Mouse (Mus musculus): ENCODE results near the gene Ltbr.

Gene Ltbr

GRCm38 (mm10) chr6:125313546-125314230 is at the start of gene Ltbr:
Gene Ltbr (minus strand): TSS chr6:125313885.
- ChIA-PET POLR2A (interaction anchor here in 3 of 4 experiments (0.6 to 1.3 kb wide), 8 partner anchors 9 to 263 kb away, joined by 3 to 5 read pairs (median 3); partner anchors contain the start of genes Mrpl51 (in 1 of the 3) and Ncapd2 (in 1 of the 3)), CTCF (interaction anchor here in 1 of 4 experiments (0.7 kb wide), 1 partner anchor 35 kb away, joined by 4 read pairs; no protein-coding TSS in a partner anchor)

DNA sequence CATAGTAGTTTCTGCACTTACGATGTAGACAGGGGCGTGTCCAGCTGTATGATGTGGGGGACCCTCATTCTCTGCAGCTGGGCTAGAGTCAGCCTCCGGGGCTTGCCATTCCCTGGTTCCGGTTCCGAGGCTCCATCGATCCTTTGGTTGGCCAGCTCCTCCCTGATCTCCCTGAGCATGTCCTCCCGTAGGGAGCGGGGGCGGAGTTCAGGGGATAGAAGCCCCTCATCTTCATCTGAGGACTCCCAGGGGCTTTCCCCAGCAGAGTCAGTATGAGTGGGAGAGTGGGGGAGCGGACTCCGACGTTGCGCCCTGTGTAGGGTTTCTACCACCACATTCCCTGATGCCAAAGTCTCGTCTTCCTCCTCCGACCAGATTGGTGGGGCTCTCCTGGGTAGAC is 49.3 kb upstream of the Ltbr start:
- ChIA-PET CTCF (interaction anchor here in 3 of 4 experiments (0.7 to 2.8 kb wide), 14 partner anchors 14 to 240 kb away, joined by 3 to 16 read pairs (median 3); partner anchors contain the start of gene Tnfrsf1a (in 1 of the 3)), POLR2A (interaction anchor here in 3 of 4 experiments (0.5 to 5.0 kb wide), 26 partner anchors 8 to 230 kb away, joined by 3 to 41 read pairs (median 7); partner anchors contain the start of genes Plekhg6 (in 1 of the 3) and Tnfrsf1a (in 1 of the 3))

DNA sequence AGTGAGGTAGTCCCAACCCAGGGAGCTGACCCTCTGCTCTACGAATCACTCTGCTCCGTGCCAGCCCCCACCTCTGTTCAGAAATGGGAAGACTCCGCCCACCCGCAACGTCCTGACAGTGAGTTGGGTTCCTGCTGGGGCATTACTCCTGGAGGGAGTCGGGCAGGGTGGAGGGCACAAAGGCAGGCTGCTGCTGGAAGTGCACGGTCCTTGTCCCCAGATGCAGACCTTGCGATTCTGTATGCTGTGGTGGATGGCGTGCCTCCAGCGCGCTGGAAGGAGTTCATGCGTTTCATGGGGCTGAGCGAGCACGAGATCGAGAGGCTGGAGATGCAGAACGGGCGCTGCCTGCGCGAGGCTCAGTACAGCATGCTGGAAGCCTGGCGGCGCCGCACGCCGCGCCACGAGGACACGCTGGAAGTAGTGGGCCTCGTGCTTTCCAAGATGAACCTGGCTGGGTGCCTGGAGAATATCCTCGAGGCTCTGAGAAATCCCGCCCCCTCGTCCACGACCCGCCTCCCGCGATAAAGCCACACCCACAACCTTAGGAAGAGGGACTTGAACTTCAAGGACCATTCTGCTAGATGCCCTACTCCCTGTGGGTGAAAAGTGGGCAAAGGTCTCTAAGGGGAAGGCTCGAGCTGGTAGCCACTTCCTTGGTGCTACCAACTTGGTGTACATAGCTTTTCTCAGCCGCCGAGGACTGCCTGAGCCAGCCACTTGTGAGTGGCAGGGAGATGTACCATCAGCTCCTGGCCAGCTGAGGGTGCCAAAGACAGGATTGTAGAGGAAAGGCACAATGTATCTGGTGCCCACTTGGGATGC is 48.0 kb upstream of the Ltbr start:
- CTCF ChIA-PET, result interaction anchor here in 3 of 4 experiments (0.6 to 1.5 kb wide), 20 partner anchors 9 to 242 kb away, joined by 3 to 6 read pairs (median 4); partner anchors contain the start of gene Tnfrsf1a (in 1 of the 3)
- POLR2A ChIA-PET, result interaction anchor here in 3 of 4 experiments (0.7 to 5.0 kb wide), 13 partner anchors 10 to 196 kb away, joined by 3 to 41 read pairs (median 5); partner anchors contain the start of genes Plekhg6 (in 1 of the 3) and Tnfrsf1a (in 1 of the 3)

DNA sequence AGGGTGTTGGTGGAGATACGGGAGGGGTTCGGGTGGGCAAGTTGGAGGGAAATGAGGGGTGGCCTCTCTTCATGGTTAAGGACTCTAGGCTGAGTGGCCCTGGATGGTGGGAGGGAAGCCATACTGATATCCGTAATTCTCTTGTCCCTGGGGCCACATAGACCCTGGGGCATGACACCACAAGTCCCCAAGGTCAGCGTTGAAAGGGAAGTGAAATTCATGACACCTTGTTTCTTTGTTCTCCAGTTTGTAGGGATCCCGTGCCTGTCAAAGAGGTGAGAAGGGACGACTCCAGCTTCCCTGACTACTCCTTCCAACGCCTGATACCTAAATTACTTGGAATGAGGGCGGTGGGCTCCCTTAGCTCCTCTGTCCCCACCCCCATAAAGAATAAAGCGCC is 47.2 kb upstream of the Ltbr start:
- CTCF ChIA-PET, result interaction anchor here in 2 of 4 experiments (0.6 to 1.5 kb wide), 9 partner anchors 11 to 653 kb away, joined by 3 to 5 read pairs (median 4); no protein-coding TSS in a partner anchor
- POLR2A ChIA-PET, result interaction anchor here in 3 of 4 experiments (0.9 to 5.0 kb wide), 15 partner anchors 9 to 238 kb away, joined by 3 to 33 read pairs (median 4); partner anchors contain the start of genes Plekhg6 (in 1 of the 3) and Tnfrsf1a (in 1 of the 3)

DNA sequence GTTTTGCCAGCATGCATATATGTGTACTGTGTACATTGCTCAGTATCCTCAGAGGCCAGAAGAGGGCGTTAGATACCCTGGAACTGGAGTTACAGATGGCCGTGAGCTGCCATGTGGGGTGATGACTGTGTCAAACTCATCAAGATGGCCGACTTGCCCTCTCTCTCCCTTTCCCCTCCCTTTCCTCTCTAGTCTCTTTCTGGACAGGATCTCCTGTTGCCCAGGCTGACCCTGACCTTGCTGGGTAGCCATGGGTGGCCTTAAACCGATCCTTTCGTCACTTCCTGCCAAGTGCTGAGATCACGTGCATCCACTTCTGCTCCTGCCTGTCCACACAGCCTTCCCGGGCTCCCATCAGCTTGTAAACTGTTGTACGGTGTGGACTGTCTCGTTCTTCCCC is 46.3 kb upstream of the Ltbr start:
- ChIA-PET CTCF (interaction anchor here in 2 of 4 experiments (0.6 to 1.5 kb wide), 10 partner anchors 10 to 302 kb away, joined by 3 to 5 read pairs (median 3); no protein-coding TSS in a partner anchor), POLR2A (interaction anchor here in 3 of 4 experiments (0.6 to 1.5 kb wide), 11 partner anchors 10 to 239 kb away, joined by 3 to 5 read pairs (median 3); no protein-coding TSS in a partner anchor)

DNA sequence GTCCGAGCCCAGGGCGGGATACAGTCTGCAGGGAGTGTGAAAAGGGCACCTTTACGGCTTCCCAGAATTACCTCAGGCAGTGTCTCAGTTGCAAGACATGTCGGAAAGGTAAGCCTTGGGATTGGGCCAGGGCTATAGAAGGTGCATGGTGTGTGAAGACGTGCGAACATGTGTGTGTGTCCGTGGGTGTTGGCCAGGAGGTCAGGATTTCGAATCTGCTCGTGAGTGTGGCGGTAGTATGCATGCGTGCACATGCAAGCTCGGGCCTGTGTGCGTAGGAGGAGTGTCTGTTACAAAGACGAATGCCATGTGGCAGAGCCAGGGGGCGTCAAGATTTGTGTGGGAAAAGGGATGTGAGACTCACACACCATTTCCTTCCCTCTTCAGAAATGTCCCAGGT is 43.6 kb upstream of the Ltbr start:
- CTCF ChIA-PET, result interaction anchor here in 1 of 4 experiments (1.0 kb wide), 1 partner anchor 61 kb away, joined by 3 read pairs; no protein-coding TSS in a partner anchor
- POLR2A ChIA-PET, result interaction anchor here in 2 of 4 experiments (0.9 to 1.9 kb wide), 6 partner anchors 9 to 166 kb away, joined by 3 to 9 read pairs (median 5); partner anchors contain the start of genes Mrpl51 (in 1 of the 2) and Ncapd2 (in 1 of the 2)

GRCm38 (mm10) chr6:125356264-125356663 is 42.6 kb upstream of the Ltbr start:
- POLR2A ChIA-PET, result interaction anchor here (0.7 to 1.8 kb wide), 10 partner anchors 10 to 884 kb away, joined by 3 to 6 read pairs (median 4); no protein-coding TSS in a partner anchor

DNA sequence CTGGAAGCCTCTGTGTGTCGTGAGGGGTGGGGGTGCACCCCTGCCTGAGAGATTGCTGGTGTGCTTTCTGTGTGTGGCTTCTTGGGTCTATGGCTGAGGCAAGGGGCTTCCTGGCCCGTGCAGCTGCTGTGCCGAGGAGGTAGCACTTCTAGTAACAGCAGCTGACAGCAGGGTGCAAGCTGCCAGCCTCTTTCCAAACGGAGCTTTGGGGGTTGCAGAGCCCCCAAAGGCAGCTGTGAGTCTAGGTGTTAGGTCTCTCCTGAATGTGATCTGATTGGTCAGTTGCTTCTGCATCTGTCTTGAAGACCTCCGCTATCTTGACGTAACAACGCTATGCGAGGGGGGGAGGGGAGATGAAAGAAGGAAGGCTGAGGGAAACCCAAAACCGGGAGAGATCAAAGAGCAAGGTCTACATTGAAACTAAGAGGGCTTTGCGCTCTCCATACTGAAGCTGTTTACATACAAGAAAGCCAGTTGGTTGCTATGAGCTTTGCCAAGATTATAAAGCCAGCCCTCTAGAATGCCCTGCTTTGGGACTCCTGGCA is 41.6 kb upstream of the Ltbr start:
- ChIA-PET CTCF (interaction anchor here (0.6 to 1.1 kb wide), 7 partner anchors 9 to 1174 kb away, joined by 3 to 5 read pairs (median 3); no protein-coding TSS in a partner anchor), POLR2A (interaction anchor here in 3 of 4 experiments (0.8 to 3.6 kb wide), 23 partner anchors 8 to 237 kb away, joined by 3 to 26 read pairs (median 5); partner anchors contain the start of gene Gapdh (in 1 of the 3))

More at GRCm38 (mm10) chr6:125356264-125356663, 42.6 kb upstream of the Ltbr start:
- CTCF ChIA-PET, result interaction anchor here in 3 of 4 experiments (0.6 to 1.0 kb wide), 7 partner anchors 62 to 608 kb away, joined by 3 to 8 read pairs (median 4); no protein-coding TSS in a partner anchor

- ChIA-PET CTCF (interaction anchor here (0.6 to 1.3 kb wide), 7 partner anchors 9 to 1175 kb away, joined by 3 to 9 read pairs (median 4); no protein-coding TSS in a partner anchor), POLR2A (interaction anchor here in 3 of 4 experiments (0.6 to 3.6 kb wide), 32 partner anchors 9 to 613 kb away, joined by 3 to 26 read pairs (median 4); partner anchors contain the start of genes Gapdh (in 1 of the 3), Mrpl51 (in 1 of the 3) and Ncapd2 (in 1 of the 3))
These were observed 40.9 kb upstream of the Ltbr start for GRCm38 (mm10) chr6:125354352-125355151.

DNA sequence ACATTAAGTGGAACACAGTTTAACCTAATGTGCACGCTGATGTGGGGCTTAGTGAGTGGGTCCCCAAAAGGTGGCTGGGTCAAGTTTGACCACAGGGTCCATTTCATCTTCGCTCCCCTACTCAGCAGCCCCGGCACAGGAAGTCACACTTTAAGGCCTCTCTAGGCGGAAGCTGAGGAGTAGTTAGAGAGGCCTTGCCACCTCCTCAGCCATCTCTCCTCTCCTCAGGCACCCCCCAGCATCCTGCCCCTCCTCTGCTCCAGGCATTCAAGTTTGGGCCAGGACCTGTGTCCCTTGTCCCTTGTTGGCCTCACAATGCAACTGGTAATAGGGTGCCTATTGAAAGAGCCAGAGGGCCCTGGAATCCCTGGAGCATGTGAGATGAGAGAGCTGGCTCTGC is 40.0 kb upstream of the Ltbr start:
- CTCF ChIA-PET, result interaction anchor here in 2 of 4 experiments (0.9 to 1.4 kb wide), 4 partner anchors 10 to 79 kb away, joined by 3 to 7 read pairs (median 4); no protein-coding TSS in a partner anchor
- POLR2A ChIA-PET, result interaction anchor here in 3 of 4 experiments (0.7 to 3.6 kb wide), 24 partner anchors 10 to 612 kb away, joined by 3 to 26 read pairs (median 4); partner anchors contain the start of genes Gapdh (in 1 of the 3), Mrpl51 (in 1 of the 3) and Ncapd2 (in 1 of the 3)

DNA sequence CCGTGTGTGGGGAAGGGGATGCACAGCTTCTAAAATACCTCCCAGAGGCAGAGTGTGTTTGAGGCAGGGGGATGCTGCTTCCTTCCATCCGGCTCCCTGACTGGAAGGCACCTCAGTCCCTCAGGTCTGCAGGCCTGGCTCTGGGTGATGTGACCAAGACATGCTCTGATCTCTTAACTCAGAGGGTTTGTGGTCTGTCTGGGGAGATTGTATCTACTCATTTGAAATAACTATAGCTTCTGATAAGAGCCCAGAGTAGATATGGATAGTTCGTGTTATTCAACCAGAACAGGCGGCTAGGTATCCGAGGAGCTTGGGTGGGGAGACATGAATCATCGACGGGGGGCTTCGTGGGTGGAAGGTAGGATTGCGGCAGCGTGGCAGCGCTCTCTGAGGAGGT is 39.5 kb upstream of the Ltbr start:
- ChIA-PET CTCF (interaction anchor here in 2 of 4 experiments (1.0 to 1.4 kb wide), 2 partner anchors 65 to 79 kb away, joined by 3 to 4 read pairs; no protein-coding TSS in a partner anchor), POLR2A (interaction anchor here in 2 of 4 experiments (0.9 to 3.6 kb wide), 20 partner anchors 9 to 612 kb away, joined by 3 to 26 read pairs (median 4); partner anchors contain the start of genes Gapdh (in 1 of the 2), Mrpl51 (in 1 of the 2) and Ncapd2 (in 1 of the 2))

DNA sequence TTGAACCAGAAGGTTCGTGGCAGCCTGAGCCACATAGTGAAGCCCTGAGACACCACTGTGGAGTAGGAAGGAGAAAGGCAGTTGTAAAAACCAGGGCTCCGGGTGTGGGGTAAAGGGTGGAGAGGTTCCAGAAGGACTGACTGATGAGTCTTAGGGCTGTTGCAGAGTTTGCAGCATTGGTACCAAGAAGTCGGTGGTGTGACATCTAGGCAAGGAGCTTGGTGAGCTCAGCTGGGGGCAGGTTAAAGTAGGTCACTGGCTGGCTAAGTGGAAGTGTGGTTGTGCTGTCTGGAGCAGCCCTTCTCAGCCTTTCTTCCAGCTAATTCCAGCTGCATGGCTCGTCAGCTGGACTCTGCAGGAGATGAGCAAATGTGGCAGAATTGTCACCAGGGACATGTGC is 39.1 kb upstream of the Ltbr start:
- ChIA-PET POLR2A (interaction anchor here in 2 of 4 experiments (1.0 to 3.6 kb wide), 11 partner anchors 9 to 68 kb away, joined by 3 to 26 read pairs (median 8); no protein-coding TSS in a partner anchor), CTCF (interaction anchor here in 2 of 4 experiments (1.0 to 1.4 kb wide), 2 partner anchors 66 to 78 kb away, joined by 3 to 4 read pairs; no protein-coding TSS in a partner anchor)

DNA sequence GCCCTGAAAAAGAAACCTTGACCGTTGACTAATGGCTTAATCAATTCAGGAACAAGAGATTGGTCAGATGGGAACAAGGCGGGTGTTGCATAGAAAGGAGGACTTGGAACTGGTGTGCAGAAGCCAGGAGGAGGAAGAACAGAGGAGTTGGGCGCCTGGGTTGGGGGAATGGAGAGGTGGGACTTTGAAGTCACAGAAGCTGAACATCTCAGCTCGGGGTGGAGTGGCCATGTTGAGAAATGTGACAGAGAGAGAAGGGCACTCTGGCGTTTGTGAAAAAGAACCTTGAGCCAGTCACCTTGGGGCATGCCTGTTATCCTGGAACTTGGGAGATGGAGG is 38.3 kb upstream of the Ltbr start:
- CTCF ChIA-PET, result interaction anchor here in 1 of 4 experiments (0.6 kb wide), 1 partner anchor 78 kb away, joined by 3 read pairs; no protein-coding TSS in a partner anchor

DNA sequence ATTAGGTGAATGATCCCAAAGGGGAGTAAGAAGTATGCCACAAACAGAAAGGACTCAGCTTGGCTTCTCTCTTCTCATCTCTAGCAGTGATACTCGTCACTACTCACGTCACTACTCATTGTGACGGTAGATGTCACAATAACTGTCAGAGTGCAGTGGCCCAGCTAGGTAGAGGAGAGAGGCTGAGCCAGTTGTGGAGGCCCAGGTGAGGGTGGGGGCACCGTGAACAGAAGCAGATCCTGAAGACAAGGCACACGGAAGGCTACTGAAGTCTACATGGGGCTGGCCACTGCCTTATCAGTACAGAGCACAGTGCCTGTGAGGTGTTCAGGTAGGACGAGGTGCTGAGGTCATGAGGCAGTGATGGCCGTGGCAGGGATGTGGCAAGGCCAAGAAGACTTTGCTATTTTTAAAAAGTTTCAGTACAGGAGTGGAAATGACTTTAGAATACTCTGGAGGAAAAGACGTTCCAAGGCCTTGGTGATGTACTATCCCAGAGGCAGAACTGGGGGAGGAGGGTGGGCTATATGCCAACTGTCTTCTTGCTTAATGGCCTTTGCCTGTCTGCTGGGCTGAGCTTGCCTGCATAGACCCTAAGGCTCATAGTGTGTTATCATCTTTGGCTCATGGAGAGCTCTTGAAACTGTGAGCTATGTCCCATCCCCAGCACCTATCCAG is 37.8 kb upstream of the Ltbr start:
- POLR2A ChIA-PET, result interaction anchor here in 2 of 4 experiments (1.1 to 2.3 kb wide), 2 partner anchors 28 to 214 kb away, joined by 4 to 5 read pairs; no protein-coding TSS in a partner anchor
- CTCF ChIA-PET, result no interaction called here

More for the DNA sequence above, 38.3 kb upstream of the Ltbr start:
- POLR2A ChIA-PET, result interaction anchor here in 2 of 4 experiments (1.1 to 3.1 kb wide), 4 partner anchors 8 to 213 kb away, joined by 4 to 11 read pairs (median 7); no protein-coding TSS in a partner anchor

DNA sequence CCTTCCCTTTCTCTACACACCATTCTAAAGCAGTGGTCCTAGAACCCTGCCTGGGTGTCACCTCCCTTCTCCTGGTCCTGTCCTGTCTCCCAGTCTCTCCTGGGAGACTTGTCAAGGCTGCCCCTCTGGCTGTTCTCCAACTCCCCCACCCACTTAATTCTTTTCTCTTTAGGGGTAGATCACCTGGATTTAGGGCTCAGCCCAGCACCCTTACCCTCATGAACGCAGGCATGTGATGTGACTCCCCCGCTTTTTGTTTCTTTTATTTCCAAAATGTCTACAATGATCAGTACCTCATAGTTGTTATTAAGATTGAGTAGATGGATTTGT is 37.3 kb upstream of the Ltbr start:
- ChIA-PET CTCF (no interaction called here), POLR2A (interaction anchor here in 2 of 4 experiments (1.1 to 3.5 kb wide), 4 partner anchors 7 to 185 kb away, joined by 3 to 21 read pairs (median 4); no protein-coding TSS in a partner anchor)

All from embryonic stem cell, embryonic (primary cell).